Mouse (Mus musculus): ENCODE results near the gene Xpnpep3.

Gene Xpnpep3

GRCm38 (mm10) chr15:81399297-81399637, 671 bp upstream of the Xpnpep3 start:
- DNase-seq (ENCODE audit: low read depth, low spot score): no peak

DNA sequence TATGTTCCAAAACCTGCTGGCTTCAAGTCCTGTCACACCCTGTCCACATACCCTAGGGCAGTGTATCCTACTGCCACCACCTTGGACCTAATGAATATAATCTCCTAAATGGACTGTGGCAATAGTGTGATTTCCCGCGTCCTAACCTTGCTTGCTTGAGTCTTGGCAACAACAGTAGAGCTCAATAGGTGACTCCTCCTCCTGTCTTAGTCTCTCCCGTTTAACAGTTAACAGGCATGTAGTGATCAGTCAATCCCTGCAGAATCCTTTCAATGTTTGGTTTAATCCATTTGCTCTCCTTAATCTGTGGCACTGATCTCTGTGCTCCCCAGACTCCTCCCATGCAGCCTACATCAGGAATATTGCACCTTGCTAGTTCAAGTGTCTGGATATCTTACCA, 5.1 kb downstream of the Xpnpep3 start:
- DNase-seq (ENCODE audit: low read depth, low spot score): no peak

- no peak for DNase-seq (ENCODE audit: low read depth, low spot score)
These were observed 8.3 kb downstream of the Xpnpep3 start, which contains the start of gene Dnajb7 for GRCm38 (mm10) chr15:81408199-81408598. Dnajb7 (minus strand) TSS chr15:81408299.

GRCm38 (mm10) chr15:81416763-81417310, 16.9 kb downstream of the Xpnpep3 start:
- DNase-seq (ENCODE audit: low read depth, low spot score): peak; percentile 78

- DNase-seq (ENCODE audit: low read depth, low spot score): no peak
These were observed 18.1 kb downstream of the Xpnpep3 start for GRCm38 (mm10) chr15:81418065-81418464.

- DNase-seq (ENCODE audit: low read depth, low spot score): no peak
These were observed 21.5 kb downstream of the Xpnpep3 start for GRCm38 (mm10) chr15:81421454-81421853.

DNA sequence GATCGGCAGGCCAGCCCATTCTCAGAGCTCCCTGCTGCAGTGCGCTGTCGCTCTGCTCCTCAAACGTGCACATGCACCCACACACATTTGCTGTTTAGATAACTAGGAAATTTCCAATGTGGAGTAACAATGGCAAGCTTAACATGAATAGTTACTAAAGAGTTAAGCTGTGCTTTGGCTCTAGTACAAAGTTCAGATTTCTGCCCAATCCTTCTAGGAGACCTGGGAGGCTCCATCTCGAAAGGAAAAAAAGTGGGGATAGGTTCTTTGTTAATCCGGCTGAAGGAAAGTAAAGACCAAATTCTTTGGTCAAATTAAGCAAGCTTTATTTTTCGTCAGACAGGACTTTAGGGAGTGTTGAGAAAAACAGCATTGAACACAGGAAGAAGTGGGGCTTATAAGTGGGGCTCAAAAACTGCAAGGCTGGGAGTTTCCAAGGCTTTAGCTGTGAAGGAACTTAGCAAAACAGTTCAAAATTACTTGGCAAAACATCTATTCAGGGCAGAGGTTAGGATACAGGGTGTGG, 22.3 kb downstream of the Xpnpep3 start:
- no peak for DNase-seq (ENCODE audit: low read depth, low spot score)

DNA sequence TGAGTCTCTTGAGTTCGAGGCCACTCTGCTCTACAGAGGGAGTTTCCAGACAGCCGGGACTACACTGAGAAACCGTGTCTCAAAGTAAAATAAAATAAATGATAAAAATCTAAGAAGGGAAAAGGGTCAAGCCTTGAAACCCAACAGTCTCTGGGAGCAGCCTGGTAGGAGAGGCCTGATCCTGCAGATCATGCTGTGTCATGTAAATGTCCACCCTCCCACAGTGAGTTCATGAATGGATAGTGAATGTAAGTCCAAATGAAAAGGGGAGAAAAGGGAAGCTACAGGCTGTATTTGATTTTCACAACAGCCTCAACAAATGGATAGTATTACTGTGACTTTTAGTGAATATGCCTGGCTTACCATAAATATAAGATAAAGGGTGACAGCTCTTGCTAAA, 25.4 kb downstream of the Xpnpep3 start:
- no peak for DNase-seq (ENCODE audit: low read depth, low spot score)

DNA sequence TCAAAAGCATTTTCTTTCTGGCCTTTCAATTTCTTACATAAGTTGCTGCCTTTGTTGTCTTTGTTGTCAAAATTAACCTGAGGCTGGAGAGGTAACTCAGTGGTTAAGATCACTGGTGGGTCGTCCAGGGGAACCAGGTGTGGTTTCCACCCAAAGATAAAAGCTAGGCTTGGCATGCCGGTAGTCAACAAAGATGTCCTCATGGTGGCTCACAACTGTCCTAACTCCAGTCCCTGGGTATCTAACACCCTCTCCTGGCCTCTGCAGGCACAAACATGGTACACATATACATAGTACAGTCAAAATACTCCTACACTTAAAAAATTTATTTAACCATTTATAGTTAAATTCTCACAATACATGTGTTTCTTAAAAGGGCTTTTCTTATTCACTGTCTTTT, 28.0 kb downstream of the Xpnpep3 start:
- DNase-seq (ENCODE audit: low read depth, low spot score): no peak

DNA sequence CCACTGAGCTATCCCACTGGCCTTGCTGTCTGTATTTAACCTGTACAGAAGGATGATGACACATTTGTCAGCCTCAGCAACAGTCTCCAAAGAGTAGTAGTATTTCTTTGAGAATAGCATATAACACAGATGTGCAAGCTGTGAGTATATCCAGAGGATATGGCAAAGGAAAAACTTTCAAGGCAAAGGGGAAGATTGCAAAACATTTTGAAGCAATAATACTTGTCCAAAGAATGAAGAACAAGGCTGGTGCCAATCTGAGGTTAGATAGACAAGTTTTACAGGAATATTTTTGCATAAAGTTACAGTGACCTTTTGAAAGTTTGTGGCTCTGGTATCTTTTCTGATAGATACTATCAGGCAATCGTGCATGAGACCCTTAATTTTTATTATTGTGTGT, 31.3 kb downstream of the Xpnpep3 start:
- DNase-seq (ENCODE audit: low read depth, low spot score): no peak

GRCm38 (mm10) chr15:81438345-81438744, 38.4 kb downstream of the Xpnpep3 start:
- no peak for DNase-seq (ENCODE audit: low read depth, low spot score)

GRCm38 (mm10) chr15:81439236-81439635, 39.3 kb downstream of the Xpnpep3 start:
- DNase-seq (ENCODE audit: low read depth, low spot score): no peak

GRCm38 (mm10) chr15:81448463-81448862, 48.5 kb downstream of the Xpnpep3 start:
- DNase-seq (ENCODE audit: low read depth, low spot score): peak; percentile 82

- peak; percentile 19 for DNase-seq (ENCODE audit: low read depth, low spot score)
These were observed 61.6 kb downstream of the Xpnpep3 start for GRCm38 (mm10) chr15:81461523-81461922.

GRCm38 (mm10) chr15:81465016-81465660, 65.2 kb downstream of the Xpnpep3 start:
- peak; percentile 40 for DNase-seq (ENCODE audit: low read depth, low spot score)

DNA sequence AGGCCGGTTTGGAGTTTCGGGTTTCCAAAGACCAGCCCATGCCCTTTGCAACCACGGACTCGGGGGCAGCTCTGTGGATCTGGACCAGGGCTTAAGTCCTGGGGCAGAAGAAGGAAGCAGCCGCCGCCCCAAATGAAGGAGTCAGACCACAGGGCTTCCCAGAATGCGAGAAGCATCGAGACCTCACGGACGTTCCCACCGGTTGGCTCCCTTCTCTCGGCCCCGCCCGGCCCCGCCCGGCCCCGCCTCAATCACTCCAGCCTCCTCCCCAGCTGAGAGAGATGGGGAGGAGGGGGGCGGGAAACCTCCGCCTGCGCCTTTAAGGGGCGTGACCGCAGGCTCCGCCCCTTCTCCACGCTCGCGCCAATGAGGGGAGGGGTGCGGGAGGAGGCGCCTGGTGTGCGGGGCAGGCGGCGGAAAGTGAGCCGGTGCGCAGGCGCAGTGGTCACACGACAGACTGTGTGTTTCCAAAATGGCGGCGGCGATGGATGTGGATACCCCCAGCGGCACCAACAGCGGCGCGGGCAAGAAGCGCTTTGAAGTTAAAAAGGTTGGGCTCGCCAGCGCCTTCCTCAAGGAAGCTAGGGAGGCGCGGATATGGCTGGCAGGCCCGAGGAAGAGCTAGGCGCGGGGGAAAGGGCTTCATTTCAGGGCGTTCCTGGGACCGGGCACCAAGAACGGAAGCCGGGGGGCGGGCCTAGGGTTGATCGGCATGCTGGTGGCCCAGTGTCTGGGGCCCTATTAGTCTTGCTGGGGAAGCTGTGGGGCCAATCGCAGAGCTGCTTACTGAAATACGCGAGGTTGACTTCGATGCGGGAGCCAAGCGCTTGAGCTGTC, 66.2 kb downstream of the Xpnpep3 start, which contains the start of gene Rbx1:
Gene Rbx1, plus strand, starts transcription at position 396 of the 837 bp plus-strand sequence.
- peak; percentile 100 for DNase-seq (ENCODE audit: low read depth, low spot score)

- DNase-seq (ENCODE audit: low read depth, low spot score): no peak
These were observed 66.8 kb downstream of the Xpnpep3 start for GRCm38 (mm10) chr15:81466738-81467113.

DNA sequence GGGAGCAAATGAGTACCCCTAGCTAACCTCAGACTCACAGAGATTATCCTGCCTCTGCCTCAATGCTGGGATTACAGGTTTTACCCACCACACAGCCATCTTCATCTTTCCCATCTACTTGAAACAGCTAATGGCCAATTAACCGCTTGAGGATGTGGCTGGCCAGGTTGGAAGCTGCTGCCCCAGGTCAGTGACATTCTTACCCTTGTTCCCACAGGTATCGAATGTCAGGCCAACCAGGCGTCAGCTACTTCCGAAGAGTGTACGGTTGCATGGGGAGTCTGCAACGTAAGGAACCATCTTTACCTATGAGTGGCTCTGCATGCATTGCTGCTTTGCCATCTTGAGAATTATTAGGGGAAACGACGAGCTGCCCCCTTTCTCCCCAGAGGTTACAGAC, 70.8 kb downstream of the Xpnpep3 start:
- no peak for DNase-seq (ENCODE audit: low read depth, low spot score)

DNA sequence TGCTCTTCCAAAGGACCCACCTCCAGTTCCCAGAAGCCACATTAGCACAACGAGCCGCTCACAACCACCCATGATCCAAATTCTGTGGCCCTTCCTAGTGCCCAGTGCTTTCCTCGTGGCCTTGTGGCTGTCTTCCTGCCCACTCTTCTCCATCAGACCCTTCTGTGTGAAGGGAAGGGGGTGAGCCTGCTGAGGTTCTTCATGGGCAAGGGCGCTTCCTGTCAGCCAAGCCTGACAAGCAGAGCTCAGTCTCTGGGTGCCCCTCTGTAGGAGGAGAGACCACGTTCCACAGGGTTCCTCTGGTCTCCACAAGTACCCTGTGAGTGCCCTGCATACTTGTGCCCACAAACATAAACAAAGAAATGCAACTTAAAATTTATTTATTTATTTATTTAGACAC, 72.3 kb downstream of the Xpnpep3 start:
- DNase-seq (ENCODE audit: low read depth, low spot score): no peak

- peak; percentile 70 for DNase-seq (ENCODE audit: low read depth, low spot score)
These were observed 75.7 kb downstream of the Xpnpep3 start for GRCm38 (mm10) chr15:81475654-81476053.

GRCm38 (mm10) chr15:81476597-81476996, 76.7 kb downstream of the Xpnpep3 start:
- DNase-seq (ENCODE audit: low read depth, low spot score): no peak

- no peak for DNase-seq (ENCODE audit: low read depth, low spot score)
These were observed 79.7 kb downstream of the Xpnpep3 start for GRCm38 (mm10) chr15:81479446-81480213.

Measured in CD4-positive, CD25-positive, alpha-beta regulatory T cell, adult 2 months (primary cell).